Mouse (Mus musculus): ENCODE results near the gene Stk32c. TPM values are rescaled to one million over a fixed set of nuclear protein-coding genes. Genes with fewer than 3 reads are reported as not detected.

The Stk32c gene
- polyA plus RNA-seq, 1 experiment from 2014 or later, result 0.16 TPM

- no peaks in the 10 kb centered on the region for H3K36me3 ChIP-seq (ENCODE audit: insufficient read depth)
- H3K27ac ChIP-seq (ENCODE audit: low read depth), result no peak overlapping the region
- ATAC-seq (ENCODE audit: insufficient read depth) (peak; percentile 47; the same call in 1 of the 2 replicates), DNase-seq (peak; percentile 88)
- 28% methylated on average over 7 of the region's 7 CpGs for WGBS
- H3K4me3 ChIP-seq (ENCODE audit: low read depth, low read length), result no peak overlapping the region
- TF ChIP-seq CTCF (IDR thresholded peaks at IDR 0.05; ENCODE audit: low read depth), result peak; percentile 82
- H3K4me2 ChIP-seq, result no peak overlapping the region
- H3K9me3 ChIP-seq (ENCODE audit: low read depth, low read length), result no peaks in the 10 kb centered on the region
- H3K4me1 ChIP-seq (ENCODE audit: insufficient read depth), result no peaks in the 10 kb centered on the region
- H3K27me3 ChIP-seq (ENCODE audit: insufficient read depth, low read length), result no peaks in the 10 kb centered on the region
- H3K9ac ChIP-seq, result no peak overlapping the region
These were observed 13.0 kb downstream of the Stk32c start for GRCm38 (mm10) chr7:139200108-139200507.

- Histone ChIP-seq H3K27me3 (ENCODE audit: insufficient read depth, low read length) (no peaks in the 10 kb centered on the region), H3K27ac (ENCODE audit: low read depth) (no peak overlapping the region), H3K4me1 (ENCODE audit: insufficient read depth) (no peaks in the 10 kb centered on the region), H3K9me3 (ENCODE audit: low read depth, low read length) (no peaks in the 10 kb centered on the region), H3K36me3 (ENCODE audit: insufficient read depth) (no peaks in the 10 kb centered on the region), H3K4me3 (ENCODE audit: low read depth, low read length) (no peak overlapping the region), H3K4me2 (no peak overlapping the region), H3K9ac (no peak overlapping the region)
- ATAC-seq (ENCODE audit: insufficient read depth), result no peak
- TF ChIP-seq CTCF (IDR thresholded peaks at IDR 0.05; ENCODE audit: low read depth), result no peak
- 75% methylated on average over 4 of the region's 4 CpGs for WGBS
- no peak for DNase-seq
These were observed 16.1 kb downstream of the Stk32c start for GRCm38 (mm10) chr7:139197022-139197421.

GRCm38 (mm10) chr7:139191619-139192018 is 21.5 kb downstream of the Stk32c start:
- TF ChIP-seq CTCF (IDR thresholded peaks at IDR 0.05; ENCODE audit: low read depth), result peak; percentile 27; the same call in 1 of the 2 replicates
- H3K27ac ChIP-seq (ENCODE audit: low read depth), result no peak overlapping the region
- no peaks in the 10 kb centered on the region for H3K9me3 ChIP-seq (ENCODE audit: low read depth, low read length)
- no peaks in the 10 kb centered on the region for H3K36me3 ChIP-seq (ENCODE audit: insufficient read depth)
- ATAC-seq (ENCODE audit: insufficient read depth), result no peak
- peaks cover 17% of the 10 kb centered on the region for H3K27me3 ChIP-seq (ENCODE audit: insufficient read depth, low read length)
- no peaks in the 10 kb centered on the region for H3K4me1 ChIP-seq (ENCODE audit: insufficient read depth)
- no peak overlapping the region for H3K9ac ChIP-seq
- no peak for DNase-seq
- 67% methylated on average over 6 of the region's 6 CpGs for WGBS
- H3K4me2 ChIP-seq, result no peak overlapping the region
- no peak overlapping the region for H3K4me3 ChIP-seq (ENCODE audit: low read depth, low read length)

GRCm38 (mm10) chr7:139190616-139191015 is 22.5 kb downstream of the Stk32c start:
- no peak overlapping the region for H3K9ac ChIP-seq
- no peak for TF ChIP-seq CTCF (IDR thresholded peaks at IDR 0.05; ENCODE audit: low read depth)
- WGBS, result 78% methylated on average over 4 of the region's 4 CpGs

GRCm38 (mm10) chr7:139188634-139189207 is 24.4 kb downstream of the Stk32c start:
- DNase-seq, result peak; percentile 80
- TF ChIP-seq CTCF (IDR thresholded peaks at IDR 0.05; ENCODE audit: low read depth), result peak; percentile 54; the same call in 1 of the 2 replicates
- Histone ChIP-seq H3K4me2 (peak overlapping the region; percentile 98), H3K4me3 (ENCODE audit: low read depth, low read length) (peak overlapping the region; percentile 66), H3K9ac (peak overlapping the region; percentile 42), H3K27ac (ENCODE audit: low read depth) (no peak overlapping the region), H3K27me3 (ENCODE audit: insufficient read depth, low read length) (peaks cover 28% of the 10 kb centered on the region), H3K36me3 (ENCODE audit: insufficient read depth) (no peaks in the 10 kb centered on the region), H3K4me1 (ENCODE audit: insufficient read depth) (no peaks in the 10 kb centered on the region), H3K9me3 (ENCODE audit: low read depth, low read length) (no peaks in the 10 kb centered on the region)
- ATAC-seq (ENCODE audit: insufficient read depth), result peak; percentile 88
- under 1% methylated on average over 23 of the region's 23 CpGs for WGBS

More at GRCm38 (mm10) chr7:139190616-139191015, 22.5 kb downstream of the Stk32c start:
- no peaks in the 10 kb centered on the region for H3K36me3 ChIP-seq (ENCODE audit: insufficient read depth)
- H3K27me3 ChIP-seq (ENCODE audit: insufficient read depth, low read length), result peaks cover 25% of the 10 kb centered on the region
- no peak overlapping the region for H3K4me3 ChIP-seq (ENCODE audit: low read depth, low read length)
- H3K9me3 ChIP-seq (ENCODE audit: low read depth, low read length), result no peaks in the 10 kb centered on the region
- DNase-seq (no peak), ATAC-seq (ENCODE audit: insufficient read depth) (no peak)
- no peaks in the 10 kb centered on the region for H3K4me1 ChIP-seq (ENCODE audit: insufficient read depth)
- no peak overlapping the region for H3K27ac ChIP-seq (ENCODE audit: low read depth)
- H3K4me2 ChIP-seq, result no peak overlapping the region

GRCm38 (mm10) chr7:139187771-139188633 is 25.1 kb downstream of the Stk32c start:
- Histone ChIP-seq H3K9ac (peak overlapping the region; percentile 42), H3K27me3 (ENCODE audit: insufficient read depth, low read length) (peaks cover 28% of the 10 kb centered on the region), H3K4me3 (ENCODE audit: low read depth, low read length) (peak overlapping the region; percentile 66), H3K27ac (ENCODE audit: low read depth) (no peak overlapping the region), H3K36me3 (ENCODE audit: insufficient read depth) (no peaks in the 10 kb centered on the region), H3K9me3 (ENCODE audit: low read depth, low read length) (no peaks in the 10 kb centered on the region), H3K4me1 (ENCODE audit: insufficient read depth) (no peaks in the 10 kb centered on the region), H3K4me2 (peak overlapping the region; percentile 98)
- under 1% methylated on average over 82 of the region's 94 CpGs for whole genome bisulfite sequencing
- ATAC-seq (ENCODE audit: insufficient read depth) (peak; percentile 99), DNase-seq (peak; percentile 91)
- no peak for TF ChIP-seq CTCF (IDR thresholded peaks at IDR 0.05; ENCODE audit: low read depth)

- no peak for TF ChIP-seq CTCF (IDR thresholded peaks at IDR 0.05; ENCODE audit: low read depth)
- DNase-seq (no peak), ATAC-seq (ENCODE audit: insufficient read depth) (no peak)
- Histone ChIP-seq H3K9me3 (ENCODE audit: low read depth, low read length) (no peaks in the 10 kb centered on the region), H3K4me3 (ENCODE audit: low read depth, low read length) (peak overlapping the region; percentile 66), H3K9ac (no peak overlapping the region), H3K4me1 (ENCODE audit: insufficient read depth) (no peaks in the 10 kb centered on the region), H3K4me2 (peak overlapping the region; percentile 98), H3K27me3 (ENCODE audit: insufficient read depth, low read length) (peaks cover 28% of the 10 kb centered on the region), H3K36me3 (ENCODE audit: insufficient read depth) (no peaks in the 10 kb centered on the region), H3K27ac (ENCODE audit: low read depth) (no peak overlapping the region)
- 33% methylated on average over 7 of the region's 7 CpGs for WGBS
These were observed 25.8 kb downstream of the Stk32c start for GRCm38 (mm10) chr7:139187277-139187676.

Data from lung, embryonic 14.5 days (tissue).